Mouse (Mus musculus) G1E (cell line): ENCODE measurements around the gene Acbd6.

Experiments used
- CTCF ChIP-seq: IDR thresholded peaks from 2 replicates; pipeline ENCODE4 v1.5.1; 2012; ENCODE audit warnings: low read depth, low read length, inconsistent platforms, mixed read lengths
- GATA1 ChIP-seq: IDR thresholded peaks from 2 replicates; pipeline ENCODE4 v1.6.1; 2012; ENCODE audit warnings: borderline replicate concordance, low read length, inconsistent platforms, mixed read lengths
- GATA2 ChIP-seq: IDR thresholded peaks from 2 replicates; pipeline ENCODE4 v1.6.1; 2012; ENCODE audit warnings: low read depth, low read length, inconsistent platforms, borderline replicate concordance
- TAL1 ChIP-seq: conservative IDR thresholded peaks from 2 replicates; pipeline ENCODE4 v1.6.1; 2012; ENCODE audit warnings: low read depth, low read length, inconsistent platforms, mixed read lengths

DNA sequence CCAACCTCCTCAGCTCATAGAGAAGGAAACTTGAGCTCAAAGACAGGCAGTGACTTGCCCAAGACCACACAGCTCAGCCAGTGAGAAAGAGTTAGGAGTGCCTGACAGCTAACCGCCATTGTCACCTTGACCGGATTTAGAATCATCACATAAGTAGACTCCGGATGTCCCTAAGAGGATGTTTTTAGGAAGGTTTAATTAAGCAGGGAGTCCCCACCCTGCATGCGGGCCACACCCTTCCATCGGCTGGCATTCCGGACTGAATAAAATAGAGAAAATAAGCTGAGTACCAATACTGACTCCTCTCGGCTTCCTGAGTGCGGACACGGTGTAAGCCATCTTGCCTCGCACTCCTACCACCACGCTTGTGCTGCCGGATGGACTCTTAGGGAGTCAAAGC is 159.4 kb downstream of the Acbd6 start:
- TF ChIP-seq CTCF = no peak
- TF ChIP-seq TAL1 = no peak
- no peak for TF ChIP-seq GATA1
- TF ChIP-seq GATA2 = no peak
